Mouse (Mus musculus) neutrophil, adult 5-6 weeks (primary cell): Measurements from ENCODE around the gene Iqcj. TPM values are rescaled to one million over a fixed set of nuclear protein-coding genes. Genes with fewer than 3 reads are reported as not detected.

Source experiments
- ATAC-seq: fragments of 151-379, 151-347 bp; 2 replicates; pipeline ENCODE4 v1.8.0; 2017; ENCODE audit warnings: mild to moderate bottlenecking, moderate TSS enrichment; ENCODE audit not compliant: insufficient number of reproducible peaks, poor library complexity, low FRiP score, severe bottlenecking; ENCODE audit errors: extremely low read depth
- total RNA-seq: library from RNA; stranded (forward); fragments of 200-1000 nt; gene quantifications from 2 replicates; pipeline ENCODE4 v1.2.3, GENCODE M21; 2017

The Iqcj gene
- total RNA-seq, 1 experiment from 2014 or later: 0.23 TPM

DNA sequence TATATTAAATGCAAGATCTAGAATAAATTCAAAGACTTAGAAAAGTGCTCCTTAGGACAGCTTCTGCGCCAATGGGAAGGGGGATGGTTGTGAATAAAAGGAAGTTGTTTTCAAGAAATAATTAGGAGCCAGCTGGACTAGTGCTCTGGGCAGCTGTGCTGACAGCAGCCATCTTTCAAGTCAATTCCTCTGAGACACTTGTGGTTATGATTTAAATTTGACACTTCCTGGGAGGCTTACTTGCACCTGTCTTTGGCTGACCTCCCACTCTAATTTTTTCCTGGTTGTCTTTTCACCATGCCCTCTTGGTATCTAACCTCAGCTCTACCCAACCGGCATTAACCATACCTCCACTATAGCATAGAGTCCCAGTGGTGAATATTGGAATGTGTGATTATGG lies 55.0 kb downstream of the Iqcj start:
- no peak for ATAC-seq

DNA sequence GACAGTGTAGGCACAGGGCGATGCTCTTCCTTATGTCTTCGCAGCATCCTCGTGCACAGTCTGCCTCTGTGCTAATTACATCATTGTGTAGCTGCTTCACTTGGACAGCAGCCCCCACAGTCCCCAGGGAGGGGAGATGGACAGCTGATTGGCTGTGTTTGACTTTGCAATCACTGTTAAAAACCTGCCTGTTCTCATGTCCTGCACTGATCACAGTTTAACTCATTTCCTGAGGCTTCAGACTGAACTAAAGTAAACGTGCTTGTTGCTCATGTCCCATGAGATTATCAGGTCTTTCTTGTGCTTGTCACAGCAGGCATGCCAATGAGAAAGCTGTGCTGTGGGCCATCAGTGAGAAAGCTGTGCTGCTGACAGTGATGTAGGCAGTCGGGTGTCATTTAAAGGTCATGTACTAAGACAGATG lies 60.5 kb downstream of the Iqcj start:
- no peak for ATAC-seq

DNA sequence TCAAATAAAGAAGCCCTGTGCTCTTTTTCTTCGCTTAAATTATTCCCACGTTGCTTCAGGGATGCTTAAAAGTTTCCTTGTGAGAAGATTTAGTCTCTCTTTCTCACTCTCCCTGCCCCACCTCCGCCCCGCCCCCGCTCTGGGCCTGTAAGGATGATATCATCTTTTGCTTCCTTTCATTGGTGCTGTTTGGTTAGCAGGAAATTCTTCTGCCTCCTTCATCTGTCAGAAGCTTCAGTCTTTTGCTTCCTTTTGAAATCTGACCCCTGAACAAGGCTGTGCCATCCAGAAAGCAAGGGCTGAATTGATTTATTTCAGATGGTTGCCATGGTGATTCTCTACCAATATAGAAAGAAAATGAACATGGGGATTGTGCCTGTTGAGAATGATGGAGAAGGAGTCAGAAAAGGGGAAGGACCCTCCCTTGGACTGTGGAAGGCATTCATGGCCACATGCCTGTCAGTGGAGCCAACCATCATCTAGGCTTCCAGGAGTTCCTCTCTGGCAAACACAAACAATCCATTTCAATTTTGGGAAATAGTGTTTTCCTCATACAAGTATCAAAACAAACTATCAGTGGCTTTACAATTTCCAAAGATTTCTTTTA lies 62.5 kb downstream of the Iqcj start:
- ATAC-seq: no peak

- no peak for ATAC-seq
These were observed 67.7 kb downstream of the Iqcj start for GRCm38 (mm10) chr3:67959672-67960071.

DNA sequence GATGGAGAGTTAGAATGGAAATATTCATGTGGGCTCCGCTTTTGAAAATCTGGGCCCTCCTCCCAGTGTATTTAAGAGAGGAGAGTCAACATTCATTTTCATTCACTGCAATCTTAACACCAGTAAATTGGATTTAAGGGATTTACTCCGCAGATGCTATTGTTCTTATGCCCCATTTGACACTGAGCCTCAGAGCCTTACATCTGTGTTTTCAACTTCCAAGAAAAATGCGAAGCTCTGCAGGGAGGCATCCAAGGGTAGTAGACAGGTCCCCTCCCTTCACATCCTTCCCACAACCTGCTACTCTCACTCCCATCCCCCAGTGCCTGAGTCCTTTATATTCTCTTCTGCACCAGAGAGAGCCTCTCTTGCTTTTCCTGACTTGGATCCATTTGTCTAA lies 68.1 kb downstream of the Iqcj start:
- no peak for ATAC-seq

DNA sequence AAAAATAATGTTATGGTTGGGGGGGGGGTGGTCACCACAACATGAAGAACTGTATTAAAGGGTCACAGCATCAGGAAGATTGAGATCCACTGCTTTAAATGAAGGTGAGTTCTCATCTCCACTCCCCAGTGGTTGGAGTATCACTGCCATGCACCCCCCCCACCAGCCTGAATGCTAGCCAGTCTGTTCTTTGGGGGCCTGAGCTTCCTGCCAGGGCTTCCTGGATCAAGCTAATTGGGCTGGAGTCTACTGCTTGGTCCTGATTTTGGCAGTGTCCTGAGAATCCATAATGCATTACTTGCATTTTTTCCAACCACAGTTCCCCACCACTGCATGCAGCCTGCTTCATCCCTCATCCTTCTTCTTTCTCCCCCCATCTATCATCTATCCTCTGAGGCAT lies 68.7 kb downstream of the Iqcj start:
- ATAC-seq: no peak

DNA sequence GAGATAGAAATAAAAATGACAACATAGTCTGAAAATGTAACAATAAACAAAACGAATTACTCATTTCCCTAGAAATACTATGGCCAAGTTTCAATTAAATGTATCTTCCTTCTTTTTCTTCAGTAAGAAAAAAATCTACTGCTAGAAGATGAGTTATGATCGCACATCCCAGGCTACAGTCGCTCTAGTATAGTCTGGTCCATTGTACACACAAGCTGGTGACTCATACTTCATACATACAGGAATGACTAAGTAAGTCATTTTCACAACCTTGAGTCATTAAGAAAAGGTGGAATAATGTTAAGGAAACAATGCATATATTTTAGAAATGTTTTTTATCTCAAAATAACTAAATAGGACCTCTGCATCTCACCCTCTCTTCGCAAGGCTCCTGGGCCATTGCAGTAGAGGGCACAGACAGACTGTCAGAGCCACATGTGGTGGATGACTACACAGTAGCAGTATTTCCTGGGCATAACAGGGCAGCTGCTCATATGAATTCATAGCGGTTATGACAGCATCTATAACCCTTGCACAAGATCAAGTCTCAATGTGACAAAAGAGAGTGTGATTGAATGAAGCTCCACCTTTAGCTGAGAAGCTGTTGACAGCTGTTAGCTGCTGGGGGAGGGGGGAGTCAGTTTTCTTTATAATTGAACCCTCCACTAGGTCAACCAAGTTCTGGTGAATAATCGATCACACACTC lies 70.1 kb downstream of the Iqcj start:
- no peak for ATAC-seq

- no peak for ATAC-seq
These were observed 82.4 kb downstream of the Iqcj start for GRCm38 (mm10) chr3:67974340-67974998.

DNA sequence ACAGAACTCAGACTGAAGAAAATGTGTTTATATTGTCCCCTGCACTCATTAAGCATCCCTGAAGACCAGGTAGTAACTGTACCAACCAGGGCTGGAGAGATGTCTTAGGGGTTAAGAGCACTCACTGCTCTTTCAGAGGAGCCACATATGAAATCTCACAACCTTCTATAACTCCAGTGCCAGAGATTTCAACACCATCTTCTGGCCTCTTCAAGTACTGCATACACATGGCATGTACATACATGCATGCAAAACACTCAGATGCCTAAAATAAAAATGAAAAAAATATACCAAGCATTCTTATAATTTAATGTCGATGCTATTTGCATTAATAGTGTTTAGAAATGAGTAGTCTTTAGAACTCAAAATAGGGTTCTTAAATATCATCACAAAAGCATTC lies 88.0 kb downstream of the Iqcj start:
- no peak for ATAC-seq

- no peak for ATAC-seq
These were observed 91.3 kb downstream of the Iqcj start for GRCm38 (mm10) chr3:67983329-67983728.

GRCm38 (mm10) chr3:68002415-68002814 lies 110.4 kb downstream of the Iqcj start:
- ATAC-seq: no peak

GRCm38 (mm10) chr3:68012342-68012741 lies 120.3 kb downstream of the Iqcj start:
- no peak for ATAC-seq

DNA sequence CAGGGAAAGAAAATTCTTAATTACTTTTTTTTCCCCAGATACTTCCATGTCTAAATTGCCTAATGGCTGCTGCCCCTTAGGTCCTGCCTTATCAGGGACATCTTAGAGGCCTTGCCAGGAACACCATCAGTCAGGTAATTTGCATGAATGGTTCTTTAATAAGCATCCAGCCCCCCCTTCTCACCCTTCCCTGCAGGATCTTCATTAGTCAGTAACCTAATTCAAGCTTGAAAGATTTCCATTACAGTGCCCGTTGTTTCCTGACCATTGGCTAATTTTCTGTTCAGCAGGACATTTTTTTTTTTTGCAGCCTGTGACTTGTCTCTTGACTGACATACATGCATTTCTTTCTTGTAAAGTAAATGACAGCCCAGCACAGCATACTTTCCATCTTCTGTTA lies 123.8 kb downstream of the Iqcj start:
- no peak for ATAC-seq

- no peak for ATAC-seq
These were observed 127.4 kb downstream of the Iqcj start for GRCm38 (mm10) chr3:68019401-68019800.

DNA sequence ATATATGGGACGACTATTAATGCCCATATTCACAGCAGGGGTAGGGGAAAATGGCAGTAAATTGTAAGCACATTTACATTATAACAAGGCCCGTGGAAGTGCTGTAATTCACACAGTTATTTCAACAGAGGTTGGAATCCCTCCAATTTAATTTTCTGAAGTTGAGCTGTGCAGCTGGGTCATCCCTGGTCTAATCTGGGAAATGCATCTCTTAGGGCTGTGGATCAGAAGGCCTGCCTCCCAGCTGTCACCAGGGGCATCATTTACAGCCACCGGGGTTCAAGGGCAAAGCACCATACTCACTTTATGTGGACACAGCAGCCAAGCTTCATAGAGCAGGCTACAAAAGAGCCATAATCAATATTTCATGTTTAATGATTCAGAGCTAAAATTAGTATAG lies 144.1 kb downstream of the Iqcj start:
- no peak for ATAC-seq

DNA sequence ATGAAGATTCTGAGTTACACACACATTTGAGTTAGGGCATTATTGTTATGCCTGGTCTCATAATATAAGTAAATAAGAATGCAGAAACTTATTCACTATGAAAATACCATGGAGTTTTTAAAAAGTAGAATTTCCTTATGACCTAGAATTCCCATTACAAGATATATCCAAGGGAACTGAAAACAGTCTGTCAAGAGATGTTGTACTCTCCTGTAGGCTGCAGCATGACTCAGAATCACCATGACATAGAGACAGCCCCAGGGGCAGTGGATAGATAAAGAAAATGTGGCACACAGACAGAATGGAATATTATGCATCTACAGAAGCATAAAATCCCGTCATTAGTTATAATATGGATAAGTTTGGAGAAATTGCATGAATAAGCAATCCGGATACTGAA lies 150.9 kb downstream of the Iqcj start:
- ATAC-seq: no peak

- no peak for ATAC-seq
These were observed 153.7 kb downstream of the Iqcj start for GRCm38 (mm10) chr3:68045475-68046416.

GRCm38 (mm10) chr3:68053538-68053937 lies 161.5 kb downstream of the Iqcj start:
- no peak for ATAC-seq

- ATAC-seq: no peak
These were observed 163.1 kb downstream of the Iqcj start for GRCm38 (mm10) chr3:68055071-68055470.
